Comparison of ENCODE assay signal across 9 mouse cellular contexts in genomic region chr9:73302156-73302918, GRCm38 (mm10).
DNase-seq lines count a peak whose midpoint lies in the region; TF ChIP-seq lines count a peak whose summit lies in the region.
"Had no signal": no experiment of that assay in that cellular context is flagged by ENCODE, and none has a peak within 500 bp of the region (broad histone marks: within the 10 kb centered on the region; RNA-seq: fewer than 3 reads in every experiment).

No protein-coding gene starts in this region.

- no peaks in the 10 kb centered on the region for H3K4me1 ChIP-seq in kidney, adult 2 months (ENCODE audit: control insufficient read depth, insufficient read depth, low read length)

- DNase-seq in kidney, postnatal 4 days: peak; percentile 61
- no peak for DNase-seq in kidney, adult 2 months
- peak; percentile 63 for DNase-seq in R1 (ENCODE audit: low read depth, low spot score)
- peak; percentile 24 for DNase-seq in embryo, embryonic 10 days (ENCODE audit: low spot score)
- DNase-seq in lung, postnatal 25 days (ENCODE audit: low spot score): peak; percentile 18
- DNase-seq in adrenal gland, postnatal 14 days: no peak
- no peak for DNase-seq in liver
- DNase-seq in spleen, adult 18-20 months: no peak

- TF ChIP-seq CTCF in kidney, adult 2 months (conservative IDR thresholded peaks at IDR 0.05; ENCODE audit: insufficient read depth, insufficient read length, low read depth, low read length): no peak

- H3K27me3 ChIP-seq in kidney, adult 2 months (replicated peaks; ENCODE audit: control insufficient read depth, insufficient read depth, low read length): no peaks in the 10 kb centered on the region

- no peak for TF ChIP-seq POLR2A in kidney, adult 2 months (IDR thresholded peaks at IDR 0.05; ENCODE audit: low read depth, low read length)

- H3K4me3 ChIP-seq in kidney, adult 2 months (ENCODE audit: insufficient read depth, low read depth, low read length): no peak overlapping the region
- H3K4me3 ChIP-seq: myocyte had no signal

- no peaks in the 10 kb centered on the region for H3K36me3 ChIP-seq in kidney, adult 2 months (ENCODE audit: control insufficient read depth, insufficient read depth, low read length)

- H3K27ac ChIP-seq in kidney, adult 2 months (ENCODE audit: insufficient read depth, low read depth, low read length): no peak overlapping the region

- WGBS in kidney, adult 2 months: 87% methylated on average over 5 of the region's 5 CpGs

Comparison
In these comparisons a context has a peak if more than half of its experiments do, and no peak if none do; other contexts are left out.
1. DNase-seq: peak in kidney, postnatal 4 days (2 of 2), R1 (single experiment), embryo, embryonic 10 days (single experiment) and lung, postnatal 25 days (single experiment); none in kidney, adult 2 months (single experiment), adrenal gland, postnatal 14 days (single experiment), liver (single experiment) and spleen, adult 18-20 months (0 of 2).